Mouse (Mus musculus) hindbrain, embryonic 11.5 days (tissue): ENCODE data around the gene Madd. TPM values are rescaled to one million over a fixed set of nuclear protein-coding genes. Genes with fewer than 3 reads are reported as not detected.
A peak's percentile ranks its signal among the peaks of the same experiment; 100 is the strongest.

Experiments used
- ATAC-seq: fragments of 200-750 bp; cut with Nextera tagmentation; 2 replicates; pipeline ENCODE4 v1.8.0; 2017; ENCODE audit warnings: mild to moderate bottlenecking, moderate TSS enrichment, moderate library complexity; ENCODE audit not compliant: low FRiP score
- DNase-seq: peaks from one replicate; pipeline ENCODE4 v3.0.0-alpha.2; 2015; ENCODE audit warnings: low spot score
- H3K27ac ChIP-seq: fragments of 300-500 bp; sonication (generic); 2 replicates; pipeline ENCODE4 v1.5.1; 2014; ENCODE audit warnings: mild to moderate bottlenecking, low read depth, low read length
- H3K27me3 ChIP-seq: fragments of 300-500 bp; sonication (generic); 2 replicates; pipeline ENCODE4 v1.6.1; 2014; ENCODE audit warnings: mild to moderate bottlenecking, low read length, moderate library complexity, mixed read lengths; ENCODE audit not compliant: control insufficient read depth, insufficient read depth
- H3K36me3 ChIP-seq: fragments of 300-500 bp; sonication (generic); 2 replicates; pipeline ENCODE4 v1.6.1; 2014; ENCODE audit warnings: mild to moderate bottlenecking, low read length, moderate library complexity, mixed read lengths; ENCODE audit not compliant: control insufficient read depth, insufficient read depth
- H3K4me1 ChIP-seq: fragments of 300-500 bp; sonication (generic); replicated peaks from 2 replicates; pipeline ENCODE4 v1.6.1; 2014; ENCODE audit warnings: low read length, mixed read lengths; ENCODE audit not compliant: control insufficient read depth, insufficient read depth
- H3K4me2 ChIP-seq: fragments of 300-500 bp; sonication (generic); replicated peaks from 2 replicates; pipeline ENCODE4 v1.6.1; 2014; ENCODE audit warnings: mild to moderate bottlenecking, low read depth, low read length
- H3K4me3 ChIP-seq: fragments of 300-500 bp; sonication (generic); 2 replicates; pipeline ENCODE4 v1.5.1; 2014; ENCODE audit warnings: low read depth, low read length
- H3K9ac ChIP-seq: fragments of 300-500 bp; sonication (generic); 2 replicates; pipeline ENCODE4 v1.6.1; 2014; ENCODE audit warnings: low read depth, low read length
- H3K9me3 ChIP-seq: fragments of 300-500 bp; sonication (generic); 2 replicates; pipeline ENCODE4 v1.6.1; 2016; ENCODE audit warnings: low read length; ENCODE audit not compliant: control insufficient read depth
- WGBS: fragments of 180-500 bp; shearing (Covaris S2); extraction: QIAGEN DNeasy Blood & Tissue Kit; methylation state at CpG from one replicate; pipeline ENCODE4 v1.1.7; 2014; 5-methylcytosine and 5-hydroxymethylcytosine counted together
- polyA plus RNA-seq: library from polyadenylated mRNA; unstranded; fragments of >200 nt; fragmentation: Nextera tagmentation; extraction: Ambion mirVana; gene quantifications from 2 replicates; pipeline ENCODE4 v1.2.1, GENCODE M21; 2014

Madd gene
- polyA plus RNA-seq, 1 experiment from 2014 or later = 23.7 TPM

DNA sequence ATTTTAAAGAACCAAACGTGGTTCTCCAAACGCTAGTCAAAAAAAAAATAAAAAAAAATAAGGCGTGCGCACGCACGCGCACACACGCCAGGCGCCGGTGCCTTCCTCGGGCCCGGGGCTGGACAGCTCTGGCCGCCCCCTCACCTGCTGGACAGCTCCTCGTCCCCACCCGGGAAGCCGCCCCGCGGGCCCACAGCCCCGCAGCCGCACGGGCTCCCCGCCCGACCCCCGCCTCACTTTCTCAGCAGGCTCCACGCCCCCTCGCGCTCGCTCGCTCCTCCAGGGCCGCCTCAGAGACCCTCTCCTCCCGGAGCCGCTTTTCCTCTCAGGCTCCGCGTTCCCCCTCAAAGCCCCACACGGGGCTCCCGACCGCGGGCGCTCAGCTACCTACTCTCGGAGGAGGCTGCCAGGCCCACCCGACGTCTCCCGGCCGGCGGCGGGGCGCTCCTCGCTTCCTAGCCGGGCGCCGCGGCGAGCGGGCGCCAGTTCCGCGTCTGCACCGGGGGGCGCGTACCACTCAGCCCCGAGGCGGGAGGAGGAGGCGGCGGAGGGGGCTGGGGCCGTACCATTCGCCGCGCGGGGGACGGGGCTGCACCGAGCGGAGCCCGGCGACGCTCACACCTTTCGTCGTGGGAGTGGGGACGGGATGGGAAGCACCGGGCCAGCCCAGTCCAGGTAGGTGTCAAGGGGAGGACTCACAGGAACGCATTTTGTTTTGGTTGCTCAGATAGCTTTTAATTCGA, 1.1 kb downstream of the Madd start:
- Histone ChIP-seq H3K4me3 (peak overlapping the region; percentile 94), H3K9ac (peak overlapping the region; percentile 64), H3K27ac (peak overlapping the region; percentile 80), H3K27me3 (no peaks in the 10 kb centered on the region), H3K9me3 (no peaks in the 10 kb centered on the region), H3K36me3 (no peaks in the 10 kb centered on the region), H3K4me1 (no peaks in the 10 kb centered on the region), H3K4me2 (peak overlapping the region; percentile 82)
- DNase-seq (peak; percentile 87), ATAC-seq (peak; percentile 95)
- under 1% methylated on average over 71 of the region's 81 CpGs for WGBS

DNA sequence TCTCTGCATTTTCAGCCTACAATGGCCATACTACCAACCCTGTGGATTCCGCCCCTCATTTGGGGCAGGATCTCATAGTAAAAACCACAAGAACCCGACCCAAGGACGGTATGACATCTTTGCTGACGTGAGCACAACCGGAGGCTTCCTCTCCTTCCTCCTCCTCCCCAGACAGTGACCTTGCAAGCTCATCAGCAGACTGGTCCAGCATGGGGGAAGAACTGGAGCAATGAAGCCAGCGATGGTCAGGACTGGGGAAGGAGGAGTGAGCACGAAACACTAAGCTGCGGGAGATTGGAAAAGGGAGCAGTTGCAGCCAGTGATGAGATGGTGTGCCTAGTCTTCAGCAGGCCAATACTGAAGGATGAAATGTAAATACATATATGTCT, 1.6 kb downstream of the Madd start:
- Histone ChIP-seq H3K4me1 (no peaks in the 10 kb centered on the region), H3K9ac (peak overlapping the region; percentile 64), H3K27me3 (no peaks in the 10 kb centered on the region), H3K36me3 (no peaks in the 10 kb centered on the region), H3K27ac (peak overlapping the region; percentile 80), H3K4me3 (peak overlapping the region; percentile 94), H3K9me3 (no peaks in the 10 kb centered on the region), H3K4me2 (peak overlapping the region; percentile 82)
- ATAC-seq (no peak), DNase-seq (peak; percentile 39)
- WGBS = 12% methylated on average over 8 of the region's 8 CpGs

DNA sequence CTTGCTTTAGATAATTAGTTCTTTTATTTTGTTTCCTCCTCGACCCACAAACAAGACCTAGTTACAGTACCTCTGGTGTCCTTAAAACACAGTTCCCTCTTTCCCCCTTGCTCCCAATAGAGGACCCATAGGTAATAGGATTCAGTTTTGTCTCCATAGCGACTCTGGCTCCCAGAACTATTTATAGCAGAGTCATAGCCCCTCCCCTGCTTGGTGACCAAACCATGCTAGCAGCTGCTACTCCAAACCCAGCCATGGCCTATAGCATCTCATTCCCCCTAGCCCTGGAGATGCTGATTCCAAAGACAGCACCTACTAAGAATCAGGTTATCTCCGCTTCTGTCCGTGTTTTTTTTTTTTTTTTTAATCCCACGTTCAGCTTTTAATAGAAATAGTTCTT, 2.9 kb downstream of the Madd start:
- no peak overlapping the region for H3K9ac ChIP-seq
- no peaks in the 10 kb centered on the region for H3K4me1 ChIP-seq
- ATAC-seq = no peak
- H3K27ac ChIP-seq = no peak overlapping the region
- no peak for DNase-seq
- WGBS = 78% methylated on average over 5 of the region's 5 CpGs
- H3K36me3 ChIP-seq = no peaks in the 10 kb centered on the region
- no peak overlapping the region for H3K4me2 ChIP-seq
- no peaks in the 10 kb centered on the region for H3K27me3 ChIP-seq
- no peak overlapping the region for H3K4me3 ChIP-seq
- H3K9me3 ChIP-seq = no peaks in the 10 kb centered on the region

DNA sequence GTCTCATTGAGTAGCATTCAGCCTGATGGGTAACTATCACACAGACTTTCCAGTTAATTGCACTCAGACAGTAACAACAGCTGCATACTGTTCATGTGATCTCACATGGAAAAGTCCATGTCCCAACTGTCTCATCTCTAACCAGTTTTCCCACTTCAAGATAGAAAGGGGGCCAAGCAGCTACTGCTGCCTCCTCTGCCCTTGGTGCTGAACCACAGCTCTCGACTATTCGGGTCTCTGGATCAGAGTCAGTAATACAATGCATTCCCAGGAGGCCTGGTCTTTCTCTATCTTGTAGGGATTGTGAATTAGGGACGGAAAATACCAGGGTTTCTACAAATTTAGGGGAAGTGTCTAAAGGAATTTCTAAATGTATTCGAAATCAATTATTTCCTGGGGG, 3.8 kb downstream of the Madd start:
- ATAC-seq (no peak), DNase-seq (no peak)
- Histone ChIP-seq H3K9ac (no peak overlapping the region), H3K4me2 (no peak overlapping the region), H3K27me3 (no peaks in the 10 kb centered on the region), H3K4me3 (no peak overlapping the region), H3K4me1 (no peaks in the 10 kb centered on the region), H3K27ac (no peak overlapping the region), H3K36me3 (no peaks in the 10 kb centered on the region), H3K9me3 (no peaks in the 10 kb centered on the region)
- WGBS = 41% methylated on average over 4 of the region's 4 CpGs

DNA sequence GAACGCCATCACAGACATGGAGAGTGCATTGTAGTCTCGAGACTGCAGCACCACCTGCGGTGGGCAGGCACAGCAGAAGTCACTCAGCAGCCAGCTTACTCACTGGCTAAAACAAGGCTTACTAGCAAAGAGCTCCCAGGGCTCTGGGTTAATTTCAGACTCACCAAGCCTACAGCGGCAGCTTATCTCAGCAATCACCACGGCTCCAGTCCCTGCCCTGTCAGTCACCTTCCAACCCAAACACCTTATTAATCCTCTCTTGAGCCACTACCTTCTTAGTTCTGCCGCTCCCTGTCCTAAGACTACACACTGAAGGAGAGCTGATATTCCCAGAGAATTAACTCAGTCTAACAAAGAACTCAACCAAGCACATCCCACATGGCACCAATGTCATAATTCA, 7.4 kb downstream of the Madd start:
- Histone ChIP-seq H3K4me1 (no peaks in the 10 kb centered on the region), H3K27me3 (no peaks in the 10 kb centered on the region), H3K27ac (no peak overlapping the region), H3K36me3 (peaks cover 3% of the 10 kb centered on the region; the same call in 1 of the 2 replicates), H3K4me3 (no peak overlapping the region), H3K4me2 (no peak overlapping the region), H3K9ac (no peak overlapping the region), H3K9me3 (no peaks in the 10 kb centered on the region)
- ATAC-seq = no peak
- DNase-seq = no peak
- 77% methylated on average over 6 of the region's 6 CpGs for WGBS

DNA sequence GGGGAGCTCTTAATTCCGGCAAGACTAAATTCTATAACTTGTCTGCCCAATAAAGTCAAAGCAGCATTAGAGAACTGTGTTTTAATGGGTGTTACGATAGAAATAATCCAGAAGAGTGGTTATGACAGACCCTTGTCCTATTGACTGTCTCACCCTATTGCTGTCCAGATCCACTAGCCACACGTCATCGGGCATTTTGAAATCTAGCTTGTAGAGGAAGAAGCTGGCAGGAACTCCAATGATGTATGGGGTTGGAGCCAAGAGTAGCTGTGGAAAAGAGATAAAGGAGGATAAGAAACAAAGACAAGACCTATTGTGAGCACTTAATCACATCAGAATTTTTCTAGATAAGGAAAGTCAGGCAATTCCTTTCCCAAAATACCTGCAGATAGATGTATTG, 8.1 kb downstream of the Madd start:
- Histone ChIP-seq H3K4me3 (no peak overlapping the region), H3K4me2 (no peak overlapping the region), H3K27me3 (no peaks in the 10 kb centered on the region), H3K4me1 (no peaks in the 10 kb centered on the region), H3K27ac (no peak overlapping the region), H3K9ac (no peak overlapping the region), H3K9me3 (no peaks in the 10 kb centered on the region), H3K36me3 (peaks cover 3% of the 10 kb centered on the region; the same call in 1 of the 2 replicates)
- DNase-seq = no peak
- no peak for ATAC-seq
- WGBS = 89% methylated on average over 4 of the region's 4 CpGs

DNA sequence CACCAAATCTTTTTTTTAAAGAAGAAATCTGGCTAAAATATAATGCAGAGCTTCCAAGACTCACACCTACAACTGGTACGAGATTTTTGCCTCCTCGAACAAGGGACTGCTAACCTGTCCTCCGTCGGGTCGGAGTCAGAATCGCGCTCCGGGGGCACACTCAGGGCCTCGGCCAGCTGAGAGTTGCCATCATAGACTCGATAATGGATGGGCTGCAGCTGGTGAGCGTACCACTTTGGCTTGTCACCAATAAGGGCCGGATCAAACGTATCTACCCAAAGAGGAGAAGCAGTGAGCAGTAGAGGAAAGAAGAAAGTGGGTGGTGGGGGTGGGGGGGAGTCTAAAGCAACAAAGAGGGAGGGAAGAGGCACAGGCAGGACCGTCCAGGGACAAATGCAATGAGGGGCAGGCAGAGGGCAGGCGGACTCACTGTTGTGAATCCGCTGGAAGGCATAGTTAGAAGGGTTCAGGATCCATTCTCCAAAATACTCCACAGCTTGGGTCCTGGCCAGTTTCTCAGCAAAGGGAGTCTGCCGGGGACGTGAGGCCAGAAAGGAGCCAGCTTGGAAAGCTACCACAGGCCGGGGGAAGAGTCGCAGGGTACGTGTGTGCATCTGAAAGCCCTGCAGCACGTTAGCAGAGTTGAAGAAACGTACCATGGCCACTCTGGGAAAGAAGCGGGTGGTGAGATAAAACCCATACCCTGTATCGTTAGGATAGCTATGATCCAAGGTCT, 13.9 kb downstream of the Madd start:
- Histone ChIP-seq H3K27ac (no peak overlapping the region), H3K4me3 (no peak overlapping the region), H3K4me2 (no peak overlapping the region), H3K27me3 (no peaks in the 10 kb centered on the region), H3K9ac (no peak overlapping the region), H3K36me3 (peaks cover 17% of the 10 kb centered on the region), H3K4me1 (no peaks in the 10 kb centered on the region), H3K9me3 (no peaks in the 10 kb centered on the region)
- ATAC-seq (no peak), DNase-seq (no peak)
- WGBS = 92% methylated on average over 25 of the region's 25 CpGs

DNA sequence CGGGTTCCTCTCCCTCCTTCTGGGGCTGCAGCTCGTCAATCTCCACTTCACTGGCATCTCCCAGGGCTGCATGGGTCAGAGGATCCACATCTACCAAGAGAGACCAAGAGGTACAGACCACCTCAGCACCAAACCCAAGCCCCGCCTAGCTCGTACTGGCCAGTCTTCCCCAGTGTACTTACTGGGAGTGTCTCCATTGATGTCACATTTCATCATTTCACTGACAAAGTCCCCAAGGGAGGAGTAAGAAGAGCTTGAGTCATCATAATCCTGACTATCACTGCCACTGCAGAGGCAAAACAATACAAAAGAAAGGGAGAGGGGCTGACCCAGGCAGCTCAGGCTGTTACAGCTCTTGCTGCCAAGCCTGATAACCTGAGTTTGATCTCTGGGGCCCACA, 16.0 kb downstream of the Madd start:
- Histone ChIP-seq H3K27ac (no peak overlapping the region), H3K9ac (no peak overlapping the region), H3K36me3 (peaks cover 15% of the 10 kb centered on the region), H3K4me2 (no peak overlapping the region), H3K4me1 (no peaks in the 10 kb centered on the region), H3K4me3 (no peak overlapping the region), H3K9me3 (no peaks in the 10 kb centered on the region), H3K27me3 (no peaks in the 10 kb centered on the region)
- DNase-seq (no peak), ATAC-seq (no peak)
- 72% methylated on average over 4 of the region's 4 CpGs for WGBS

DNA sequence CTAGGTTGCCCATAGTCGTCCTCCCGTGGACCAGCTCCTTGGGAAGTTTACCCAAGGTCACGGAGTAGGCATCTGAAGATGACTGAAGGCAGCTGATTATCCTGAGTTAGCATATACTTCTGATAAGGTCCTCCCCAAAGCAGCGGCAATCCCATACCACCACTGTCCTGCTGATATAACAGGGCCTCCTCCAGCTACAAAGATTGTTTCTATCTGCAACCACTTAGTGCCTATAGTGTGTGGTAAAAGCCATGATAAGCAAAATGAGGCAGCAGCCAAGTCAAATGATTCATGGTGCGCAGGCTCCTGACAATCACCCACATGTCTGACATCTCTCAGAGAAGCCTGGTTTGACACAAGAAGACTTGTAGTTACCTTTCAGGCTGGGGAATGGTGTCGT, 18.6 kb downstream of the Madd start:
- peaks cover 13% of the 10 kb centered on the region for H3K36me3 ChIP-seq
- H3K9me3 ChIP-seq = no peaks in the 10 kb centered on the region
- 92% methylated on average over 6 of the region's 6 CpGs for WGBS
- H3K27me3 ChIP-seq = no peaks in the 10 kb centered on the region
- no peak for DNase-seq
- ATAC-seq = no peak
- no peak overlapping the region for H3K9ac ChIP-seq
- H3K4me1 ChIP-seq = no peaks in the 10 kb centered on the region
- no peak overlapping the region for H3K4me3 ChIP-seq
- no peak overlapping the region for H3K4me2 ChIP-seq
- H3K27ac ChIP-seq = no peak overlapping the region
